Mouse (Mus musculus) embryonic facial prominence, embryonic 15.5 days (tissue): ENCODE data around the gene Rgs16. TPM values are rescaled to one million over a fixed set of nuclear protein-coding genes. Genes with fewer than 3 reads are reported as not detected.

Experiments used
- ATAC-seq: fragments of 200-750 bp; cut with Nextera tagmentation; 2 replicates; pipeline ENCODE4 v1.8.0; 2017; ENCODE audit warnings: low read depth, moderate TSS enrichment; ENCODE audit not compliant: insufficient number of reproducible peaks, low FRiP score, low TSS enrichment
- H3K27ac ChIP-seq: fragments of 300-500 bp; sonication (generic); replicated peaks from 2 replicates; pipeline ENCODE4 v1.5.1; 2015; ENCODE audit warnings: mild to moderate bottlenecking, inconsistent platforms
- H3K27me3 ChIP-seq: fragments of 300-500 bp; sonication (generic); 2 replicates; pipeline ENCODE4 v1.6.1; 2015; ENCODE audit warnings: inconsistent platforms
- H3K36me3 ChIP-seq: fragments of 300-500 bp; sonication (generic); 2 replicates; pipeline ENCODE4 v1.6.1; 2015; ENCODE audit warnings: mild to moderate bottlenecking, inconsistent platforms
- H3K4me1 ChIP-seq: fragments of 300-500 bp; sonication (generic); 2 replicates; pipeline ENCODE4 v1.6.1; 2015; ENCODE audit warnings: inconsistent platforms
- H3K4me2 ChIP-seq: fragments of 300-500 bp; sonication (generic); replicated peaks from 2 replicates; pipeline ENCODE4 v1.6.1; 2015; ENCODE audit warnings: mild to moderate bottlenecking, inconsistent platforms
- H3K4me3 ChIP-seq: fragments of 300-500 bp; sonication (generic); replicated peaks from 2 replicates; pipeline ENCODE4 v1.5.1; 2015; ENCODE audit warnings: mild to moderate bottlenecking, inconsistent platforms
- H3K9ac ChIP-seq: fragments of 300-500 bp; sonication (generic); 2 replicates; pipeline ENCODE4 v1.6.1; 2015; ENCODE audit warnings: inconsistent platforms
- H3K9me3 ChIP-seq: fragments of 300-500 bp; sonication (generic); replicated peaks from 2 replicates; pipeline ENCODE4 v1.6.1; 2016; ENCODE audit warnings: inconsistent platforms
- WGBS: fragments of 180-500 bp; shearing (Covaris S2); methylation state at CpG from one replicate; pipeline ENCODE4 v1.1.7; 2015; 5-methylcytosine and 5-hydroxymethylcytosine counted together
- polyA plus RNA-seq: library from polyadenylated mRNA; unstranded; fragments of >200 nt; fragmentation: Nextera tagmentation; extraction: Ambion mirVana; gene quantifications from 2 replicates; pipeline ENCODE4 v1.2.1, GENCODE M21; 2015

Rgs16 gene
- polyA plus RNA-seq, 1 experiment from 2014 or later, result 18.5 TPM

- no peak overlapping the region for H3K27ac ChIP-seq
- no peak for ATAC-seq
- H3K27me3 ChIP-seq, result no peaks in the 10 kb centered on the region
- no peak overlapping the region for H3K4me2 ChIP-seq
- H3K4me1 ChIP-seq, result peaks cover 42% of the 10 kb centered on the region
- H3K4me3 ChIP-seq, result no peak overlapping the region
- H3K9me3 ChIP-seq, result no peaks in the 10 kb centered on the region
- no peaks in the 10 kb centered on the region for H3K36me3 ChIP-seq
- H3K9ac ChIP-seq, result no peak overlapping the region
- WGBS, result 48% methylated on average over 8 of the region's 8 CpGs
Measured at GRCm38 (mm10) chr1:153702166-153702852, 37.8 kb upstream of the Rgs16 start.

- peaks cover 42% of the 10 kb centered on the region for H3K4me1 ChIP-seq
- H3K27ac ChIP-seq, result no peak overlapping the region; the same call in 1 of the 2 replicates
- H3K4me2 ChIP-seq, result no peak overlapping the region
Measured at GRCm38 (mm10) chr1:153702853-153703410, 37.2 kb upstream of the Rgs16 start.

GRCm38 (mm10) chr1:153703445-153703991, 36.6 kb upstream of the Rgs16 start:
- 0 out of 2 replicates have a peak overlapping the region, but pooled peaks have one; percentile 6 for H3K4me2 ChIP-seq
- no peak overlapping the region for H3K27ac ChIP-seq
- H3K9me3 ChIP-seq, result no peaks in the 10 kb centered on the region
- no peaks in the 10 kb centered on the region for H3K36me3 ChIP-seq
- H3K4me3 ChIP-seq, result no peak overlapping the region
- no peaks in the 10 kb centered on the region for H3K27me3 ChIP-seq
- WGBS, result 8% methylated on average over 12 of the region's 12 CpGs
- peak; percentile 37; the same call in 1 of the 2 replicates for ATAC-seq
- H3K9ac ChIP-seq, result no peak overlapping the region
- H3K4me1 ChIP-seq, result peaks cover 38% of the 10 kb centered on the region

More at GRCm38 (mm10) chr1:153702853-153703410, 37.2 kb upstream of the Rgs16 start:
- H3K36me3 ChIP-seq, result no peaks in the 10 kb centered on the region
- H3K9me3 ChIP-seq, result no peaks in the 10 kb centered on the region
- ATAC-seq, result no peak
- no peak overlapping the region for H3K9ac ChIP-seq
- no peak overlapping the region for H3K4me3 ChIP-seq
- H3K27me3 ChIP-seq, result no peaks in the 10 kb centered on the region
- WGBS, result 42% methylated on average over 8 of the region's 8 CpGs

- Histone ChIP-seq H3K36me3 (no peaks in the 10 kb centered on the region), H3K4me2 (no peak overlapping the region), H3K27me3 (no peaks in the 10 kb centered on the region), H3K4me1 (peaks cover 35% of the 10 kb centered on the region), H3K9ac (no peak overlapping the region), H3K9me3 (no peaks in the 10 kb centered on the region), H3K4me3 (no peak overlapping the region), H3K27ac (no peak overlapping the region; the same call in 1 of the 2 replicates)
- 14% methylated on average over 7 of the region's 7 CpGs for WGBS
- no peak for ATAC-seq
Measured at GRCm38 (mm10) chr1:153704174-153704573, 36.0 kb upstream of the Rgs16 start.

- Histone ChIP-seq H3K36me3 (no peaks in the 10 kb centered on the region), H3K27me3 (no peaks in the 10 kb centered on the region), H3K9me3 (no peaks in the 10 kb centered on the region), H3K4me1 (peaks cover 32% of the 10 kb centered on the region), H3K27ac (no peak overlapping the region), H3K4me2 (no peak overlapping the region), H3K4me3 (no peak overlapping the region), H3K9ac (no peak overlapping the region)
- no peak for ATAC-seq
- 36% methylated on average over 3 of the region's 3 CpGs for WGBS
Measured at GRCm38 (mm10) chr1:153704996-153705395, 35.2 kb upstream of the Rgs16 start.

- H3K9ac ChIP-seq, result no peak overlapping the region
- H3K27ac ChIP-seq, result no peak overlapping the region
- H3K36me3 ChIP-seq, result no peaks in the 10 kb centered on the region
- H3K9me3 ChIP-seq, result no peaks in the 10 kb centered on the region
- peaks cover 15% of the 10 kb centered on the region for H3K4me1 ChIP-seq
- no peak overlapping the region for H3K4me3 ChIP-seq
- H3K27me3 ChIP-seq, result no peaks in the 10 kb centered on the region
- no peak for ATAC-seq
- no peak overlapping the region for H3K4me2 ChIP-seq
- 84% methylated on average over 5 of the region's 5 CpGs for WGBS
Measured at GRCm38 (mm10) chr1:153708626-153709025, 31.5 kb upstream of the Rgs16 start.

- WGBS, result 50% methylated on average over 5 of the region's 5 CpGs
- Histone ChIP-seq H3K4me3 (no peak overlapping the region), H3K4me1 (peaks cover 7% of the 10 kb centered on the region), H3K27me3 (no peaks in the 10 kb centered on the region), H3K36me3 (no peaks in the 10 kb centered on the region), H3K9ac (no peak overlapping the region), H3K9me3 (no peaks in the 10 kb centered on the region), H3K4me2 (no peak overlapping the region), H3K27ac (no peak overlapping the region)
- no peak for ATAC-seq
Measured at GRCm38 (mm10) chr1:153709451-153709850, 30.7 kb upstream of the Rgs16 start.

- H3K4me3 ChIP-seq, result no peak overlapping the region
- ATAC-seq, result peak; percentile 73
- no peak overlapping the region for H3K4me2 ChIP-seq
- no peak overlapping the region for H3K9ac ChIP-seq
- no peaks in the 10 kb centered on the region for H3K36me3 ChIP-seq
- 0 out of 2 replicates have a peak, but pooled peaks cover 5% of the 10 kb centered on the region for H3K4me1 ChIP-seq
- H3K27me3 ChIP-seq, result no peaks in the 10 kb centered on the region
- peak overlapping the region; percentile 53; the same call in 1 of the 2 replicates for H3K27ac ChIP-seq
- 66% methylated on average over 3 of the region's 3 CpGs for WGBS
- H3K9me3 ChIP-seq, result no peaks in the 10 kb centered on the region
Measured at GRCm38 (mm10) chr1:153711544-153712262, 28.4 kb upstream of the Rgs16 start.

- no peak overlapping the region for H3K27ac ChIP-seq
- no peaks in the 10 kb centered on the region for H3K9me3 ChIP-seq
- 96% methylated on average over 2 of the region's 2 CpGs for WGBS
- H3K4me2 ChIP-seq, result no peak overlapping the region
- no peak overlapping the region for H3K4me3 ChIP-seq
- no peak overlapping the region for H3K9ac ChIP-seq
- no peaks in the 10 kb centered on the region for H3K36me3 ChIP-seq
- H3K4me1 ChIP-seq, result 0 out of 2 replicates have a peak, but pooled peaks cover 5% of the 10 kb centered on the region
- H3K27me3 ChIP-seq, result no peaks in the 10 kb centered on the region
- ATAC-seq, result no peak
Measured at GRCm38 (mm10) chr1:153712633-153713032, 27.5 kb upstream of the Rgs16 start.

- Histone ChIP-seq H3K9me3 (no peaks in the 10 kb centered on the region), H3K4me3 (no peak overlapping the region), H3K27ac (no peak overlapping the region), H3K27me3 (no peaks in the 10 kb centered on the region), H3K4me1 (no peaks in the 10 kb centered on the region), H3K9ac (no peak overlapping the region), H3K36me3 (no peaks in the 10 kb centered on the region), H3K4me2 (no peak overlapping the region)
- WGBS, result 83% methylated on average over 1 of the region's 1 CpGs
- ATAC-seq, result no peak
Measured at GRCm38 (mm10) chr1:153717990-153718389, 22.2 kb upstream of the Rgs16 start.

GRCm38 (mm10) chr1:153720935-153721334, 19.2 kb upstream of the Rgs16 start:
- no peaks in the 10 kb centered on the region for H3K9me3 ChIP-seq
- H3K4me1 ChIP-seq, result no peaks in the 10 kb centered on the region
- 82% methylated on average over 7 of the region's 7 CpGs for WGBS
- H3K36me3 ChIP-seq, result no peaks in the 10 kb centered on the region
- H3K27me3 ChIP-seq, result no peaks in the 10 kb centered on the region
- H3K4me3 ChIP-seq, result no peak overlapping the region
- H3K4me2 ChIP-seq, result no peak overlapping the region
- no peak for ATAC-seq
- H3K9ac ChIP-seq, result no peak overlapping the region
- H3K27ac ChIP-seq, result no peak overlapping the region
